Mouse (Mus musculus) kidney, adult 2 months (tissue): ENCODE data around the gene Gm37240.

ENCODE experiments used
- CTCF ChIP-seq: fragments of 200-500 bp; conservative IDR thresholded peaks from 2 replicates; pipeline ENCODE4 v1.5.1; 2011; ENCODE audit warnings: low read depth, mild to moderate bottlenecking, control low read depth, low read length, moderate library complexity, mixed read lengths; ENCODE audit not compliant: insufficient read depth, insufficient read length
- POLR2A ChIP-seq: fragments of 200-500 bp; IDR thresholded peaks from one replicate; pipeline ENCODE4 v1.6.1; 2011; ENCODE audit warnings: low read depth, low read length, control low read depth

DNA sequence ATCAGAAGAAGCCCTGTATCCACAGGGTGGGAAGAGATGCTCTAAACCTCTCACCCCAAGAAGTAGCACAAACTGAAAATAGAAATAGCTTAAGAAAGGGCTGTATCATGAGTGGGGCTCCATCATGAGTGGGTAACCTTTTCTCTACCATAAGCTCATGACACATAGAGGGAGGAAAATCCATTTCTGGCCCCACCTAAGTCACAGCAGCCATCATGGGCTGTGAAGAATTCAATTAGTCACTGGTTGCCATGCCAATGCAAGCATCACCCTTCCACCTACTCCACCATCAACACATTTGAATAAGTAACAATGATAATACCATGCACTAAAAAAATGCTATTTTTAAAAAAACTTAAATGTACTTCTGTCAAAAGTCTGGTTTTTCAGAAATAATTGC is 867.2 kb downstream of the Gm37240 start:
- TF ChIP-seq CTCF (no peak), POLR2A (no peak)
